Mouse (Mus musculus): ENCODE measurements at regions not wholly inside any gene's neighbourhood (a gene's known extent, or its start where the extent isn't known, plus 50 kb on each side); places are given as distances from the start of the nearest gene placed in this dataset.

DNA sequence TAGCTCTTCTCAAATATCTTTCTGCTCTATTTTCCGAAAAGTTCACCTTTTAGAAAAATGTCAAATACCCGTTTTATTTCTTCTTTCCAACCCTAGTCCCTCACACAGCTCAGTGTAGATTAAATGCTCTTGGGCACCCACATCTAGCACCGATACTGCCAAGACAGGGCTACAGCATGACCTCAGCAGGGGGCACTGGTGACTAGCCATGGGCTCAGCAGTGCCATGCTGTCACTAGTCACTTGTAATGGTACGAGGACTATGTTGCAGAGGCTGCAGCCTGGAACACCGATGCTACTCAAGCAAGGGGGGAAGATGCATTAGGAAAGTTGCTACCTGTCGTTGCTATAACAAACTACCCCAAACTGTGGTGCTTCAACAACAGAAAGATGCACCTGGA lies 180.7 kb downstream of the Irs2 start:
- no peaks in the 10 kb centered on the region for H3K9me3 ChIP-seq (ENCODE audit: control insufficient read depth, low read length)
- no peak overlapping the region for H3K4me3 ChIP-seq (replicated peaks)
- no peaks in the 10 kb centered on the region for H3K36me3 ChIP-seq (ENCODE audit: control insufficient read depth)
- peaks cover 3% of the 10 kb centered on the region for H3K4me1 ChIP-seq (ENCODE audit: control insufficient read depth)
- no peaks in the 10 kb centered on the region for H3K27me3 ChIP-seq (ENCODE audit: control insufficient read depth)
- TF ChIP-seq TAL1 (IDR thresholded peaks at IDR 0.05; ENCODE audit: low read length) (no peak), GATA1 (IDR thresholded peaks at IDR 0.05; ENCODE audit: low read length) (no peak)

DNA sequence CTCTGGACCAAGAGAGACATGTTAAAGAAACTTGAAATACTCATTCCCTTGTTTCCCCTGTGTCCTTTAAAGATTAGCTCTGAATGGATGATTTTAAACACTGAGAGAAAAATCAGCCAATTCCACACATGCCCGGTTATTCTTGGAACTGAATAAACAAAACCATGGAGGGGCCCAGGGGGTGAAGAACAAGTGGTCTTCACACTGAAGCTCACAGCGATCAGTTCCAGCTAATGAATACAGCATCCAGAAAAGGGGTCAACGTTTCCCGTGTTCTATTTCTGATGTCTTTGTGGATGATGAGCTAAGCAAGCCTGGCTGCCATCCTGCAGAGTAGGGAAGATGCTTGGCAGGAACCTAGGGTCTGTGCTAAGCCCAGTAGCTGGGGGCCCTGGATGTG lies 182.3 kb downstream of the Irs2 start:
- no peak overlapping the region for H3K4me3 ChIP-seq (replicated peaks)
- H3K36me3 ChIP-seq (ENCODE audit: control insufficient read depth): no peaks in the 10 kb centered on the region
- TF ChIP-seq TAL1 (IDR thresholded peaks at IDR 0.05; ENCODE audit: low read length) (no peak), GATA1 (IDR thresholded peaks at IDR 0.05; ENCODE audit: low read length) (no peak)
- H3K4me1 ChIP-seq (ENCODE audit: control insufficient read depth): no peaks in the 10 kb centered on the region
- no peaks in the 10 kb centered on the region for H3K27me3 ChIP-seq (ENCODE audit: control insufficient read depth)
- no peaks in the 10 kb centered on the region for H3K9me3 ChIP-seq (ENCODE audit: control insufficient read depth, low read length)

DNA sequence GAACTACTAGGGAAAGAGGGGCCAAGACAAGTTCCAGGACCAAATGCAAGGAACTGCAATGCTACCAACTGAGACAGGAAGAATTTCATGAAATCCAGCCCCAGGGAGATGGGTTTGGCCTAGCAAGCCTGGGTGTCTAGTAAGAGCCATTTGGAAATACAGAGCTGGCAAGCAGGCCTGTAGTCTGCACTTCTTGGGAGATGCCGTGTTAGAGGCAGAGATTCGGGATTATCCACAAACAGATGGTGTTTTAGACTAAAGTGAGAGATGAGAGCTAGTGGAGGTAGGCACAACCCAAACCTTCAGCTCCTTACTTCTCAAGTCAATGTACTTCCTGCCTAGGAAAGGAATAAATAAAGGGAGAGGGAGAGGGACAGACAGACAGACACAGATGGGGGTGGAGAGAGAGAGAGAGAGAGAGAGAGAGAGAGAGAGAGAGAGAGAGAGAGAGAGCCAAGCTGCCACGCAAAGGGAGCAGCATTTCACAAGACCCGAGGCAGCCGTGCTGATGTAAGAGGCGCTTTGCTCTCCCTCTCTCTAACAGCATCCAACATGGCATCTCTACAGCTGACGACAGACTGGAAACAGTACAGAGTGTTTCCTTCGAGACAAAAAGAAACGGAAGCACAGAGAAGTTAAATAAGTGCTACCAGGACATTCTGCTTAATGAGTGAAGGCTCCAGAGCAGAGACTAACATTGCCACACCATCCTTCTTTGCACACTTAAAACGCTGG lies 182.9 kb downstream of the Irs2 start:
- Histone ChIP-seq H3K9me3 (ENCODE audit: control insufficient read depth, low read length) (no peaks in the 10 kb centered on the region), H3K4me3 (replicated peaks) (no peak overlapping the region), H3K27me3 (ENCODE audit: control insufficient read depth) (no peaks in the 10 kb centered on the region), H3K36me3 (ENCODE audit: control insufficient read depth) (no peaks in the 10 kb centered on the region), H3K4me1 (ENCODE audit: control insufficient read depth) (no peaks in the 10 kb centered on the region)
- TF ChIP-seq GATA1 (IDR thresholded peaks at IDR 0.05; ENCODE audit: low read length) (no peak), TAL1 (IDR thresholded peaks at IDR 0.05; ENCODE audit: low read length) (no peak)

DNA sequence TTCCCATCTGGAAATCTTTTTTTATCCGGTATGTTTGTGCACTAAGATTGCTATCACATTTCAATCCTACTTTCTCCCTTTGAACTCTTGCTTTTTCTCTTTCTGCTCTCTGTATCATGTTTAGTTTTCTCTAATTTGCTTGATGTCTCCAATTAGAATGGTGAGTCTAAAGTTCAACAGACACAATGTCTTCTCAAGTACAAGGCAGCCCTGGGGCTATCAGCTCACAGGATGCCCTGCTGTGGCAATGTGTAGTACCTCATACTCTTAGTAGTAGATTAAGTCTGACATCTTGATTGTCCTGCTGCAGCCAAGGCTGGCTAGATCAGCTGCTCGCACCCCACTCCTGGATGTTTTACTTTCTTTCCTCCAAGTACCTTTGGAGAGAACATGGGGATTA lies 186.4 kb downstream of the Irs2 start:
- Histone ChIP-seq H3K4me1 (ENCODE audit: control insufficient read depth) (no peaks in the 10 kb centered on the region), H3K4me3 (replicated peaks) (no peak overlapping the region), H3K27me3 (ENCODE audit: control insufficient read depth) (no peaks in the 10 kb centered on the region), H3K9me3 (ENCODE audit: control insufficient read depth, low read length) (no peaks in the 10 kb centered on the region), H3K36me3 (ENCODE audit: control insufficient read depth) (no peaks in the 10 kb centered on the region)
- TF ChIP-seq GATA1 (IDR thresholded peaks at IDR 0.05; ENCODE audit: low read length) (no peak), TAL1 (IDR thresholded peaks at IDR 0.05; ENCODE audit: low read length) (no peak)

DNA sequence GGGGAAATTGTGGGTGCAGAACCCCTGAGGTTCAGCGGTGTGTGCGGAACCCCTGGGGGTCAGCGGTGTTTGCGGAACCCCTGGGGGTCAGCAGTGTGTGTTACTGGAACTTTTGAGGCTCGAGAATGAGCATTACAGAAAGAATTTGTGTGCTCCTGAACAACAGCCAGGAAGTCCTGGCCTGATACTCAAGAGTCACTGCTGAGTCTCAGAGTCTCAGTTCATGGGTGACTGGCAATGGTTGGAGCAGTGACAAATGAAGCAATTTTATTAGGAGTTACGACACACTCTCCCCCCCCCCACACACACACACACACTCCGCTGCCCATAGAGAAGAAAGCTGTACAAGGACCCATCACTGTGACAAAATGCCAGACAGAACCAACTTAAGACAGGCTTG lies 193.8 kb downstream of the Irs2 start:
- no peaks in the 10 kb centered on the region for H3K9me3 ChIP-seq (ENCODE audit: control insufficient read depth, low read length)
- H3K27me3 ChIP-seq (ENCODE audit: control insufficient read depth): no peaks in the 10 kb centered on the region
- TF ChIP-seq TAL1 (IDR thresholded peaks at IDR 0.05; ENCODE audit: low read length) (no peak), GATA1 (IDR thresholded peaks at IDR 0.05; ENCODE audit: low read length) (no peak)
- H3K4me3 ChIP-seq (replicated peaks): no peak overlapping the region
- no peaks in the 10 kb centered on the region for H3K36me3 ChIP-seq (ENCODE audit: control insufficient read depth)
- no peaks in the 10 kb centered on the region for H3K4me1 ChIP-seq (ENCODE audit: control insufficient read depth)

DNA sequence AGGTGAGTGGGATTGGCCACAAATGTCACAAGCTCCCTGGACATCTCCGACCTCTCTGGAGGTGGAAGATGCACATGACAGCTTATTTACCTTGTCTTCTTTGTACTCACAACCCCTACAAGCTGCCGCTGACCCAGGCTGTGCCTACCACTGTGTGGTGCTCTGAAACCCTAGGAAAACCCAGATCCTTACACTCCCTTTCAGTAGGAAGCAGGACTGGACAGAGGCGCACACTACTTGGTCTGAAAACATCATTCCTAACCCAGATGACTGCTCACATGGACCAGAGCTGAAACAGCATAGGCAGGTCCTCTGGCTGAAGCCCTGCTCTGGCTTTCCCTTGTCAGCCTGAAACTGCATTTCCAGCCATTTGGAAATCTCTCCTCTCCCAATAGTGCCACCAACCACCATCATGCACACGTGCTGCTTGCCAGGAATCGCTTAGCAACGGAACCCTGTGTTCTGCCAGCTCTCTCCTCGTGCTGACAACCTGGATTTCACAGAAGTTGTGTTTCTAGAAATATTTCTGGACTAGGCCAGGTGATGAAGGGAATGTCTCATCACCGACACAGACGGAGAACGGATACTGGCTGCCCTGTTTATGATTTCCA lies 196.1 kb downstream of the Irs2 start:
- H3K4me1 ChIP-seq (ENCODE audit: control insufficient read depth): no peaks in the 10 kb centered on the region
- H3K9me3 ChIP-seq (ENCODE audit: control insufficient read depth, low read length): no peaks in the 10 kb centered on the region
- no peak for TF ChIP-seq GATA1 (IDR thresholded peaks at IDR 0.05; ENCODE audit: low read length)
- TF ChIP-seq TAL1 (IDR thresholded peaks at IDR 0.05; ENCODE audit: low read length): no peak
- no peaks in the 10 kb centered on the region for H3K27me3 ChIP-seq (ENCODE audit: control insufficient read depth)
- H3K4me3 ChIP-seq (replicated peaks): no peak overlapping the region
- no peaks in the 10 kb centered on the region for H3K36me3 ChIP-seq (ENCODE audit: control insufficient read depth)

DNA sequence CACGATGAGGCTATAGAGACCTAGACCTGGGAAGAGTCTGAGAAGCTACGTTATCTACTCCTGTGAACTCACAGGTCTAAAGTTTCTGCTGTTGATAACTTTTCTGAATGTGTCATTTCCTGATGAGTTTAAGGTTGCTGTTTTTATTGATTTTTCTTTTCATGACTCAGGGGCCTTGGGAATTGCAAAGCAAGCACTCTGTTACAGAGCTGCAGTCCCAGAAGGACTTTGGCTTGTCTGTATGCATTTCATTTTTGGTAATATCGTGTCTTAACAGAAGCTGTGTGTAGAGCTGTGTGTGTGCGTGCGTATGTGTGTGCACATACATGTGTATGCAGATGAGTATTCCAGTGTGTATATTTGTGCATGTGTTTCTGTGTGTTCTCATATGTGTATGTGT lies 201.2 kb downstream of the Irs2 start:
- Histone ChIP-seq H3K27me3 (ENCODE audit: control insufficient read depth) (peaks cover 3% of the 10 kb centered on the region), H3K4me3 (replicated peaks) (no peak overlapping the region), H3K36me3 (ENCODE audit: control insufficient read depth) (no peaks in the 10 kb centered on the region), H3K9me3 (ENCODE audit: control insufficient read depth, low read length) (no peaks in the 10 kb centered on the region; the same call in 1 of the 2 replicates), H3K4me1 (ENCODE audit: control insufficient read depth) (no peaks in the 10 kb centered on the region)
- no peak for TF ChIP-seq GATA1 (IDR thresholded peaks at IDR 0.05; ENCODE audit: low read length)

DNA sequence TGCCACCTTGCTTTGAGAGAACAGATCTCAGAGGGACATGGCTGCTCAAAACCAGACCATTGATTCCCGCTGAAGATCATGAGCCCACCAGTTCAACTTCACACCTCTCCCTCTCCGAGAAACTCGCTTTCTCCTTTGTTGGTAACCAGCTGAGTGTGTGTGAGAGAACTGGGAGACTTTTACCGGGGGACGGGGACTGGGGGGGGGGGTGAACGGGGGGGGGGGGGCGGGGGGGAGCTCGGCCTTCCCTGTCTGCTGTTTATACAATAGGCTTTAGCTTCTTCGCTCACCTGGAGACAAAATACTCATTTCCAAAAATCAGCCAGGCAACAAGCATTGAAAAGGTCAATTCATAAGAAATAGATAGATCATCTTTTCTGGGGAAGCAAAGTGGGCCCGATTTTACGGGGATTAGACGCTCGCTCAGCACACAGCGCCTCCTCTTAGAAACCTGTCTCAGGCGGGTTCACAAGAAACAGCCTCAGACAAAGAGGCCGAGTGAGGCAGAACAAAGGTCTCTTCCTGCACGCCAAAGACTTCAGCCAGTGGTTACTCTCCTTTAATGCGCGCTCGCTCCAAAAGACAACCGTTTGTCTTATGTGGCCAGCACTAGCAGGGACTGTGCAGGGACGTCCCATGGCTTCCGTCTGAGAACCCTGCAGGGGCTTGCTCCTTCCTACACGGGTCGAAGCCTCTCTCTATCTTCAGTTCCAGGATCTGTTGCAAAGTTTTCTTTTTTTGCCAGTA lies 202.7 kb downstream of the Irs2 start:
- H3K4me1 ChIP-seq (ENCODE audit: control insufficient read depth): no peaks in the 10 kb centered on the region
- H3K27me3 ChIP-seq (ENCODE audit: control insufficient read depth): peaks cover 3% of the 10 kb centered on the region
- TF ChIP-seq TAL1 (IDR thresholded peaks at IDR 0.05; ENCODE audit: low read length) (no peak), GATA1 (IDR thresholded peaks at IDR 0.05; ENCODE audit: low read length) (no peak)
- H3K36me3 ChIP-seq (ENCODE audit: control insufficient read depth): no peaks in the 10 kb centered on the region
- no peak overlapping the region for H3K4me3 ChIP-seq (replicated peaks)
- no peaks in the 10 kb centered on the region; the same call in 1 of the 2 replicates for H3K9me3 ChIP-seq (ENCODE audit: control insufficient read depth, low read length)

DNA sequence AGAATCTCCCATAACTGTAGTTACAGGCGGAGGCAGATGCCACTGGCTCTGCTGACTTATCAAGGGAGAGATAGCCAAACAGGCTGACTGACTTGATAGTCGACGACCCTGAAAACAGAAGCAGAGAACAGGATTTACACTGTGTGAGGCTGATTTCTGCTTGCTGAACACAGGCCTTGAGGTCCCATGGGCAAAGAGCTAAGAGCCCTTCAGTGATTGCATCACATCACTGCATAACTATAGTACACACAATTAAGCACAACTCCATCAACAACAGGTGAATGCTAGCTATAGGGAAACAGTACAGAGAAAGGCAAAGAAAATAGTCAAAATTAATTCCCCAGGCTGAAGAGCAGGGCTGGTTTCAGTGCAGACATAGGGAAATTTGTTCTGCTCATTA lies 203.3 kb downstream of the Irs2 start:
- Histone ChIP-seq H3K4me3 (replicated peaks) (no peak overlapping the region), H3K36me3 (ENCODE audit: control insufficient read depth) (no peaks in the 10 kb centered on the region), H3K9me3 (ENCODE audit: control insufficient read depth, low read length) (no peaks in the 10 kb centered on the region; the same call in 1 of the 2 replicates), H3K27me3 (ENCODE audit: control insufficient read depth) (peaks cover 3% of the 10 kb centered on the region), H3K4me1 (ENCODE audit: control insufficient read depth) (no peaks in the 10 kb centered on the region)
- TF ChIP-seq GATA1 (IDR thresholded peaks at IDR 0.05; ENCODE audit: low read length) (no peak), TAL1 (IDR thresholded peaks at IDR 0.05; ENCODE audit: low read length) (no peak)
